Mouse (Mus musculus) erythroblast, adult 5-6 weeks (primary cell): ENCODE results near the gene Sgcd. TPM values are rescaled to one million over a fixed set of nuclear protein-coding genes. Genes with fewer than 3 reads are reported as not detected.
"Not testable (repeated sequence)": the region's sequence is repeated elsewhere in the genome, so short reads cannot be mapped to it uniquely, and the experiment has no call there.

ENCODE experiments used
- ATAC-seq: replicated peaks from 2 replicates; pipeline ENCODE4 v1.8.0; 2016; ENCODE audit warnings: moderate number of reproducible peaks, mild to moderate bottlenecking, moderate TSS enrichment, inconsistent platforms; ENCODE audit not compliant: poor library complexity, low FRiP score, severe bottlenecking
- total RNA-seq, 2 experiments: library from RNA; stranded (forward) in 1 of 2; stranded (reverse) in 1 of 2; fragments of 150-400 nt in 1 of 2; fragments of 200-764, 138-1000 nt in 1 of 2; gene quantifications; 2 replicates each; pipeline versions ENCODE4 v1.2.3 to v1.2.4; 2015 to 2017; ENCODE audit warnings: low replicate concordance in 2 of 2

Sgcd gene
- total RNA-seq, 2 experiments from 2014 or later: 0.38 TPM; not detected in 1

GRCm38 (mm10) chr11:47503236-47503635 is 485.5 kb downstream of the Sgcd start:
- ATAC-seq: not testable (repeated sequence)

- ATAC-seq: no peak
Observed at GRCm38 (mm10) chr11:47473493-47474230, 515.1 kb downstream of the Sgcd start.

GRCm38 (mm10) chr11:47460700-47461099 is 528.1 kb downstream of the Sgcd start:
- not testable (repeated sequence) for ATAC-seq

GRCm38 (mm10) chr11:47460149-47460548 is 528.6 kb downstream of the Sgcd start:
- ATAC-seq: no peak

- no peak for ATAC-seq
Observed at GRCm38 (mm10) chr11:47459214-47459613, 529.6 kb downstream of the Sgcd start.

- ATAC-seq: no peak
Observed at GRCm38 (mm10) chr11:47447790-47448189, 541.0 kb downstream of the Sgcd start.

- ATAC-seq: no peak
Observed at GRCm38 (mm10) chr11:47446337-47446736, 542.4 kb downstream of the Sgcd start.

- ATAC-seq: no peak
Observed at GRCm38 (mm10) chr11:47445683-47446082, 543.1 kb downstream of the Sgcd start.

- ATAC-seq: no peak
Observed at GRCm38 (mm10) chr11:47442266-47442665, 546.5 kb downstream of the Sgcd start.

- ATAC-seq: no peak
Observed at GRCm38 (mm10) chr11:47399607-47400006, 589.2 kb downstream of the Sgcd start.

GRCm38 (mm10) chr11:47390798-47391197 is 598.0 kb downstream of the Sgcd start:
- not testable (repeated sequence) for ATAC-seq

- ATAC-seq: no peak
Observed at GRCm38 (mm10) chr11:47389327-47389726, 599.4 kb downstream of the Sgcd start.

- ATAC-seq: no peak
Observed at GRCm38 (mm10) chr11:47387726-47388125, 601.0 kb downstream of the Sgcd start.

GRCm38 (mm10) chr11:47386136-47386535 is 602.6 kb downstream of the Sgcd start:
- no peak for ATAC-seq

GRCm38 (mm10) chr11:47379630-47379958 is 609.2 kb downstream of the Sgcd start:
- ATAC-seq: no peak

GRCm38 (mm10) chr11:47378843-47379629 is 609.7 kb downstream of the Sgcd start:
- no peak for ATAC-seq

GRCm38 (mm10) chr11:47377421-47377820 is 611.3 kb downstream of the Sgcd start:
- no peak for ATAC-seq

- ATAC-seq: no peak
Observed at GRCm38 (mm10) chr11:47376915-47377314, 611.9 kb downstream of the Sgcd start.

- ATAC-seq: no peak
Observed at GRCm38 (mm10) chr11:47371616-47372015, 617.2 kb downstream of the Sgcd start.

GRCm38 (mm10) chr11:47351585-47351984 is 637.2 kb downstream of the Sgcd start:
- no peak for ATAC-seq

- no peak for ATAC-seq
Observed at GRCm38 (mm10) chr11:47343486-47343885, 645.3 kb downstream of the Sgcd start.
